Mouse (Mus musculus) lung, postnatal 10 days (tissue): Measurements from ENCODE around the gene Ndufs7.

Experiments
- DNase-seq: peaks from one replicate; pipeline ENCODE4 v3.0.0; 2021

The Ndufs7 gene

GRCm38 (mm10) chr10:80294788-80295303, 45.9 kb downstream of the Ndufs7 start:
- no peak for DNase-seq

GRCm38 (mm10) chr10:80295618-80296425, 46.9 kb downstream of the Ndufs7 start, which contains the start of gene Apc2:
Gene Apc2 (plus strand): TSS chr10:80295977.
- peak; percentile 80 for DNase-seq

- DNase-seq = no peak
These were observed 47.9 kb downstream of the Ndufs7 start for GRCm38 (mm10) chr10:80296824-80297223.

- DNase-seq = no peak
These were observed 48.7 kb downstream of the Ndufs7 start for GRCm38 (mm10) chr10:80297526-80298133.

GRCm38 (mm10) chr10:80298571-80299281, 49.8 kb downstream of the Ndufs7 start:
- peak; percentile 67 for DNase-seq

- DNase-seq = no peak
These were observed 50.4 kb downstream of the Ndufs7 start for GRCm38 (mm10) chr10:80299301-80299700.

GRCm38 (mm10) chr10:80299824-80300223, 50.9 kb downstream of the Ndufs7 start:
- no peak for DNase-seq

- no peak for DNase-seq
These were observed 51.8 kb downstream of the Ndufs7 start for GRCm38 (mm10) chr10:80300672-80301181.

- no peak for DNase-seq
These were observed 52.5 kb downstream of the Ndufs7 start for GRCm38 (mm10) chr10:80301256-80302081.

- no peak for DNase-seq
These were observed 53.1 kb downstream of the Ndufs7 start for GRCm38 (mm10) chr10:80302082-80302355.

GRCm38 (mm10) chr10:80302471-80302881, 53.6 kb downstream of the Ndufs7 start:
- peak; percentile 93 for DNase-seq

GRCm38 (mm10) chr10:80304458-80304857, 55.5 kb downstream of the Ndufs7 start:
- DNase-seq = no peak

GRCm38 (mm10) chr10:80304862-80305261, 55.9 kb downstream of the Ndufs7 start:
- peak; percentile 56 for DNase-seq
